Mouse (Mus musculus): ENCODE data around the gene Xkr8. TPM values are rescaled to one million over a fixed set of nuclear protein-coding genes. Genes with fewer than 3 reads are reported as not detected.
A peak's percentile ranks its signal among the peaks of the same experiment; 100 is the strongest.
"Not testable (repeated sequence)": the region's sequence is repeated elsewhere in the genome, so short reads cannot be mapped to it uniquely, and the experiment has no call there.

Gene Xkr8
- polyA plus RNA-seq, 1 experiment from 2014 or later: 4.9 TPM

GRCm38 (mm10) chr4:132752992-132753391, 20.6 kb upstream of the Xkr8 start:
- Histone ChIP-seq H3K27ac (no peak overlapping the region), H3K27me3 (ENCODE audit: insufficient read depth, poor library complexity, severe bottlenecking) (peaks cover 26% of the 10 kb centered on the region), H3K4me3 (no peak overlapping the region), H3K36me3 (no peaks in the 10 kb centered on the region), H3K9me3 (no peaks in the 10 kb centered on the region), H3K4me1 (replicated peaks) (peaks cover 17% of the 10 kb centered on the region)
- WGBS: 74% methylated on average over 6 of the region's 6 CpGs
- no peak for DNase-seq (ENCODE audit: low spot score)

GRCm38 (mm10) chr4:132749258-132749982, 17.1 kb upstream of the Xkr8 start:
- DNase-seq (ENCODE audit: low spot score): no peak
- Histone ChIP-seq H3K4me1 (replicated peaks) (0 out of 2 replicates have a peak, but pooled peaks cover 4% of the 10 kb centered on the region), H3K4me3 (no peak overlapping the region), H3K27me3 (ENCODE audit: insufficient read depth, poor library complexity, severe bottlenecking) (no peaks in the 10 kb centered on the region), H3K36me3 (no peaks in the 10 kb centered on the region), H3K9me3 (no peaks in the 10 kb centered on the region), H3K27ac (no peak overlapping the region)
- 83% methylated on average over 6 of the region's 6 CpGs for WGBS

GRCm38 (mm10) chr4:132748778-132749177, 16.4 kb upstream of the Xkr8 start:
- WGBS: 95% methylated on average over 4 of the region's 4 CpGs
- Histone ChIP-seq H3K27me3 (ENCODE audit: insufficient read depth, poor library complexity, severe bottlenecking) (no peaks in the 10 kb centered on the region), H3K9me3 (no peaks in the 10 kb centered on the region), H3K27ac (no peak overlapping the region), H3K4me3 (no peak overlapping the region), H3K4me1 (replicated peaks) (0 out of 2 replicates have a peak, but pooled peaks cover 4% of the 10 kb centered on the region), H3K36me3 (no peaks in the 10 kb centered on the region)
- DNase-seq (ENCODE audit: low spot score): no peak

- 71% methylated on average over 9 of the region's 9 CpGs for WGBS
- Histone ChIP-seq H3K36me3 (no peaks in the 10 kb centered on the region), H3K4me3 (no peak overlapping the region), H3K27ac (no peak overlapping the region), H3K4me1 (replicated peaks) (0 out of 2 replicates have a peak, but pooled peaks cover 4% of the 10 kb centered on the region), H3K9me3 (no peaks in the 10 kb centered on the region), H3K27me3 (ENCODE audit: insufficient read depth, poor library complexity, severe bottlenecking) (no peaks in the 10 kb centered on the region)
- no peak for DNase-seq (ENCODE audit: low spot score)
These were observed 15.4 kb upstream of the Xkr8 start for GRCm38 (mm10) chr4:132747664-132748259.

- H3K27me3 ChIP-seq (ENCODE audit: insufficient read depth, poor library complexity, severe bottlenecking): no peaks in the 10 kb centered on the region
- 87% methylated on average over 9 of the region's 9 CpGs for WGBS
- no peak overlapping the region for H3K27ac ChIP-seq
- no peaks in the 10 kb centered on the region for H3K36me3 ChIP-seq
- H3K9me3 ChIP-seq: no peaks in the 10 kb centered on the region
- DNase-seq (ENCODE audit: low spot score): no peak
- H3K4me1 ChIP-seq (replicated peaks): no peaks in the 10 kb centered on the region
- H3K4me3 ChIP-seq: no peak overlapping the region
These were observed 14.7 kb upstream of the Xkr8 start for GRCm38 (mm10) chr4:132746911-132747517.

- WGBS: 84% methylated on average over 11 of the region's 11 CpGs
- Histone ChIP-seq H3K4me1 (replicated peaks) (no peaks in the 10 kb centered on the region), H3K36me3 (no peaks in the 10 kb centered on the region), H3K27me3 (ENCODE audit: insufficient read depth, poor library complexity, severe bottlenecking) (no peaks in the 10 kb centered on the region), H3K27ac (no peak overlapping the region), H3K9me3 (no peaks in the 10 kb centered on the region), H3K4me3 (no peak overlapping the region)
- no peak for DNase-seq (ENCODE audit: low spot score)
These were observed 11.9 kb upstream of the Xkr8 start for GRCm38 (mm10) chr4:132743992-132744911.

- no peaks in the 10 kb centered on the region for H3K9me3 ChIP-seq
- no peak for DNase-seq (ENCODE audit: low spot score)
- WGBS: 92% methylated on average over 7 of the region's 7 CpGs
- no peaks in the 10 kb centered on the region for H3K4me1 ChIP-seq (replicated peaks)
- no peaks in the 10 kb centered on the region for H3K36me3 ChIP-seq
- no peak overlapping the region for H3K27ac ChIP-seq
- no peaks in the 10 kb centered on the region for H3K27me3 ChIP-seq (ENCODE audit: insufficient read depth, poor library complexity, severe bottlenecking)
- H3K4me3 ChIP-seq: no peak overlapping the region
These were observed 9.1 kb upstream of the Xkr8 start for GRCm38 (mm10) chr4:132741491-132741890.

- H3K27me3 ChIP-seq (ENCODE audit: insufficient read depth, poor library complexity, severe bottlenecking): not testable (repeated sequence)
These were observed 4.8 kb upstream of the Xkr8 start for GRCm38 (mm10) chr4:132737154-132737553.

GRCm38 (mm10) chr4:132735894-132736293, 3.5 kb upstream of the Xkr8 start:
- H3K4me3 ChIP-seq: no peak overlapping the region
- WGBS: 61% methylated on average over 3 of the region's 3 CpGs
- no peak overlapping the region for H3K27ac ChIP-seq
- DNase-seq (ENCODE audit: low spot score): no peak
- no peaks in the 10 kb centered on the region for H3K9me3 ChIP-seq
- no peaks in the 10 kb centered on the region for H3K36me3 ChIP-seq
- H3K27me3 ChIP-seq (ENCODE audit: insufficient read depth, poor library complexity, severe bottlenecking): no peaks in the 10 kb centered on the region
- peaks cover 24% of the 10 kb centered on the region for H3K4me1 ChIP-seq (replicated peaks)

More at GRCm38 (mm10) chr4:132737154-132737553, 4.8 kb upstream of the Xkr8 start:
- not testable (repeated sequence) for DNase-seq (ENCODE audit: low spot score); H3K36me3 ChIP-seq; H3K9me3 ChIP-seq; H3K4me3 ChIP-seq; H3K27ac ChIP-seq
- WGBS: 90% methylated on average over 9 of the region's 9 CpGs
- peaks cover 11% of the 10 kb centered on the region for H3K4me1 ChIP-seq (replicated peaks)

- H3K27me3 ChIP-seq (ENCODE audit: insufficient read depth, poor library complexity, severe bottlenecking): no peaks in the 10 kb centered on the region
- H3K4me3 ChIP-seq: no peak overlapping the region
- peaks cover 24% of the 10 kb centered on the region for H3K4me1 ChIP-seq (replicated peaks)
- no peaks in the 10 kb centered on the region for H3K9me3 ChIP-seq
- H3K27ac ChIP-seq: no peak overlapping the region
- DNase-seq (ENCODE audit: low spot score): no peak
- H3K36me3 ChIP-seq: no peaks in the 10 kb centered on the region
- 87% methylated on average over 2 of the region's 2 CpGs for WGBS
These were observed 3.0 kb upstream of the Xkr8 start for GRCm38 (mm10) chr4:132735389-132735788.

- no peak for DNase-seq (ENCODE audit: low spot score)
- Histone ChIP-seq H3K4me1 (replicated peaks) (peaks cover 24% of the 10 kb centered on the region), H3K36me3 (0 out of 2 replicates have a peak, but pooled peaks cover under 1% of the 10 kb centered on the region), H3K27me3 (ENCODE audit: insufficient read depth, poor library complexity, severe bottlenecking) (no peaks in the 10 kb centered on the region), H3K4me3 (no peak overlapping the region), H3K9me3 (no peaks in the 10 kb centered on the region), H3K27ac (no peak overlapping the region)
- WGBS: 89% methylated on average over 2 of the region's 2 CpGs
These were observed 2.4 kb upstream of the Xkr8 start for GRCm38 (mm10) chr4:132734766-132735165.

GRCm38 (mm10) chr4:132733071-132733770, 875 bp upstream of the Xkr8 start:
- WGBS: 92% methylated on average over 25 of the region's 25 CpGs
- Histone ChIP-seq H3K27me3 (ENCODE audit: insufficient read depth, poor library complexity, severe bottlenecking) (no peaks in the 10 kb centered on the region), H3K36me3 (0 out of 2 replicates have a peak, but pooled peaks cover 4% of the 10 kb centered on the region), H3K9me3 (no peaks in the 10 kb centered on the region), H3K4me3 (no peak overlapping the region), H3K4me1 (replicated peaks) (peaks cover 24% of the 10 kb centered on the region), H3K27ac (0 out of 2 replicates have a peak overlapping the region, but pooled peaks have one; percentile 73)
- DNase-seq (ENCODE audit: low spot score): no peak

All from hindbrain, embryonic 10.5 days (tissue).